Mouse (Mus musculus) cerebellum, adult 9-11 months (tissue): ENCODE results near the gene Prss44.

ENCODE experiments used
- DNase-seq: peaks from one replicate; pipeline ENCODE4 v3.0.0; 2022

Gene Prss44

GRCm38 (mm10) chr9:110834411-110834810 lies 20.6 kb downstream of the Prss44 start, which contains the start of gene Prss45:
TSS of gene Prss45 (plus strand) at chr9:110834588.
- no peak for DNase-seq

- DNase-seq = no peak
Measured at GRCm38 (mm10) chr9:110834961-110835360, 21.2 kb downstream of the Prss44 start.

GRCm38 (mm10) chr9:110836112-110836511 lies 22.3 kb downstream of the Prss44 start:
- DNase-seq = peak; percentile 4

GRCm38 (mm10) chr9:110840905-110841304 lies 27.1 kb downstream of the Prss44 start:
- DNase-seq = no peak

GRCm38 (mm10) chr9:110841438-110841837 lies 27.6 kb downstream of the Prss44 start:
- DNase-seq = no peak

- DNase-seq = no peak
Measured at GRCm38 (mm10) chr9:110844206-110844605, 30.4 kb downstream of the Prss44 start, which contains the start of gene Prss46. TSS of gene Prss46 (plus strand) at chr9:110844506.

GRCm38 (mm10) chr9:110849162-110849561 lies 35.4 kb downstream of the Prss44 start:
- no peak for DNase-seq

GRCm38 (mm10) chr9:110855903-110856302 lies 42.1 kb downstream of the Prss44 start:
- DNase-seq = no peak

- DNase-seq = no peak
Measured at GRCm38 (mm10) chr9:110856920-110857319, 43.1 kb downstream of the Prss44 start.

GRCm38 (mm10) chr9:110857781-110858472 lies 44.1 kb downstream of the Prss44 start, which contains the start of gene Prss50:
TSS of gene Prss50 (plus strand) at chr9:110857967.
- DNase-seq = no peak

GRCm38 (mm10) chr9:110858523-110858922 lies 44.7 kb downstream of the Prss44 start:
- no peak for DNase-seq

- no peak for DNase-seq
Measured at GRCm38 (mm10) chr9:110858967-110859596, 45.3 kb downstream of the Prss44 start.

- peak; percentile 40 for DNase-seq
Measured at GRCm38 (mm10) chr9:110871030-110871429, 57.2 kb downstream of the Prss44 start.
